Comparison of ENCODE assay signal across 8 mouse cellular contexts in the genomic region with DNA sequence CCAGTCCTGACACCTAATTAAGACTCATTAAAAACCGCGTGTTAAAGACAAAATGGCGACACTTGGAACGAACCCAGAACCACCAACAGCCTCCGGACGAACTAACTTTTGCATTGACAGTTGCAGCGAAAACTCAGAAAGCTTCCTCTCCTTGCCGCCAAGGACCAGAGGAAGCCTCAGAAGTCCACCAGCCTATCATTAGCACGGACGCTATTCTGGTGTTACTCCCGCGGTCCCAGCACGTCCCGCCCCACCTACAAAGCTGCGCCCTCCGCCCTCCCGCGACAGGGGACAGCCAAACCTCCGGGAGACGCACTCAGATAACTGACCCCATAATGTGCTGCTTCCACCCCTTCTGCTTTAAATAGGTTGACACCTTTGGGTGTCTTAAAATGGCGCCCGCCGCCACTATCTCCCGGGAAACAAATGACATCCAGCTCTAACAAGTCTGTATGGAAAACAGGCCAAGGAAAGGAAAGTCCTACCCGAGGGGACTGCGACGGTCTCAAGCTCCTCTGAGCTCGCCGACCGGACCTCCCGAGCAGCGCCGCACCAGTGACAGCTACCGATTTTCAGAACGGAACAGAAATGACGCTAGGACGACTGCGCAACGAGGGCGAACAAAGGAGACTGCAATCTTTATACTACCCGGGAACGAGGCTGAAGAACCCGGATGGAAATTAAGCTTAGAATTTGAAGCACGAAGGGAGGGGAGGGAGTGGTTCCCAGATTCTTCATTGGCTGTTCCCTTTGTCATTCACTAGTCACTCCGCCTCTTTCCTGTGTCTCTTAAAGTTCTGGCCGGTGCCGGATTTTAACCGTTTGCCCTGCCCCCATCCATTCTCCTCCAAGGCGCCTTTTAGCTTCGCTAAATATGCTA. TPM values are rescaled to one million over a fixed set of nuclear protein-coding genes. Genes with fewer than 3 reads are reported as not detected.
DNase-seq lines count a peak whose midpoint lies in the region; ATAC-seq and TF ChIP-seq lines count a peak whose summit lies in the region.

Gene Rbmx, minus strand, starts transcription at position 670 of the 880 bp plus-strand sequence.

- peak; percentile 58 to 69 for DNase-seq in gastrocnemius, adult 8-10 months (ENCODE audit: low spot score in 2 of 2)
- DNase-seq in hindlimb bud, embryonic 11.5 days (ENCODE audit: extremely low spot score, low read depth, low spot score) = peak; percentile 79
- DNase-seq in left cerebral cortex, adult 8-10 months (ENCODE audit: low spot score in 2 of 2) = peak; percentile 70 to 79
- DNase-seq in right cerebral cortex, postnatal 10 days (ENCODE audit: low spot score in 2 of 2) = peak; percentile 91 to 93
- DNase-seq in urinary bladder, postnatal 25 days (ENCODE audit: low spot score) = peak; percentile 64

- peaks cover 24% of the 10 kb centered on the region for H3K36me3 ChIP-seq in megakaryocyte, embryonic 14.5 days (replicated peaks; ENCODE audit: low read length)

- H3K27me3 ChIP-seq in megakaryocyte, embryonic 14.5 days (replicated peaks) = no peaks in the 10 kb centered on the region

- no peaks in the 10 kb centered on the region for H3K4me1 ChIP-seq in cortical plate, adult 2 months (ENCODE audit: control insufficient read depth, insufficient read depth, low read length)
- H3K4me1 ChIP-seq in megakaryocyte, embryonic 14.5 days = no peaks in the 10 kb centered on the region

- peak within 1 kb of the TSS; percentile 92 for H3K4me3 ChIP-seq in cortical plate, adult 2 months (ENCODE audit: insufficient read depth, low read length)
- peak within 1 kb of the TSS; percentile 93 for H3K4me3 ChIP-seq in megakaryocyte, embryonic 14.5 days (replicated peaks)

- peak within 1 kb of the TSS; percentile 33 for H3K27ac ChIP-seq in cortical plate, adult 2 months (ENCODE audit: insufficient read depth, low read length)

- no peak for TF ChIP-seq CTCF in cortical plate, adult 2 months (IDR thresholded peaks at IDR 0.05; ENCODE audit: extremely low read depth, insufficient read depth, low read length)

- H3K9me3 ChIP-seq in megakaryocyte, embryonic 14.5 days = no peaks in the 10 kb centered on the region

- TF ChIP-seq POLR2A in cortical plate, adult 2 months (IDR thresholded peaks at IDR 0.05; ENCODE audit: extremely low read depth, insufficient read depth, low read length) = peak; percentile 92

- peak; percentile 94 for ATAC-seq in activated CD4-positive, CD25-positive, alpha-beta regulatory T cell, adult 4 months

RNA-seq across cellular contexts. Expression of gene Rbmx, which starts in this region (rescaled TPM):
- polyA plus RNA-seq in activated CD4-positive, CD25-positive, alpha-beta regulatory T cell, adult 4 months (2017; shearing (Covaris generic)) = 10 to 100 TPM; 71.9 to 72.2 TPM
- 54.3 and 58.8 TPM in 2 replicates for polyA plus RNA-seq in cortical plate, adult 2 months (2012; rRNA removed)
- total RNA-seq in gastrocnemius, adult 8-10 months (2022) = 10 to 100 TPM; 10.7 to 13.8 (median 11.9) TPM
- 10 to 100 TPM; 55.1 to 63.6 (median 57.5) TPM for total RNA-seq in left cerebral cortex, adult 8-10 months (2022)
- 8.2 and 18.0 TPM in 2 replicates for polyA plus RNA-seq in megakaryocyte, embryonic 14.5 days (2012; ENCODE audit: insufficient read depth, low replicate concordance)

Comparison
In these comparisons a context has a peak if more than half of its experiments do, and no peak if none do; other contexts are left out.
1. Peak in every context shown above with its lines: DNase-seq, ATAC-seq, H3K4me3 ChIP-seq and H3K27ac ChIP-seq.